Mouse (Mus musculus) forebrain, embryonic 14.5 days (tissue): ENCODE measurements around the gene Grm4. TPM values are rescaled to one million over a fixed set of nuclear protein-coding genes. Genes with fewer than 3 reads are reported as not detected.
A peak's percentile ranks its signal among the peaks of the same experiment; 100 is the strongest.

Source experiments
- ATAC-seq: fragments of 200-750 bp; cut with Nextera tagmentation; 2 replicates; pipeline ENCODE4 v1.8.0; 2017; ENCODE audit warnings: mild to moderate bottlenecking, moderate library complexity
- DNase-seq: peaks from one replicate; pipeline ENCODE4 v3.0.0-alpha.2; 2015; ENCODE audit warnings: low spot score
- H3K27ac ChIP-seq: fragments of 300-500 bp; sonication (generic); 2 replicates; pipeline ENCODE4 v1.5.1; 2014; ENCODE audit warnings: low read depth, mild to moderate bottlenecking, control low read depth, low read length, moderate library complexity
- H3K27me3 ChIP-seq: fragments of 300-500 bp; sonication (generic); replicated peaks from 2 replicates; pipeline ENCODE4 v1.6.1; 2014; ENCODE audit warnings: low read length, control low read depth, mixed read lengths; ENCODE audit not compliant: control insufficient read depth, insufficient read depth
- H3K36me3 ChIP-seq: fragments of 300-500 bp; sonication (generic); 2 replicates; pipeline ENCODE4 v1.6.1; 2014; ENCODE audit warnings: low read length, control low read depth; ENCODE audit not compliant: control insufficient read depth, insufficient read depth
- H3K4me1 ChIP-seq: fragments of 300-500 bp; sonication (generic); 2 replicates; pipeline ENCODE4 v1.6.1; 2014; ENCODE audit warnings: antibody characterized with exemption, low read length, control low read depth; ENCODE audit not compliant: control insufficient read depth, insufficient read depth
- H3K4me2 ChIP-seq: fragments of 300-500 bp; sonication (generic); 2 replicates; pipeline ENCODE4 v1.6.1; 2014; ENCODE audit warnings: mild to moderate bottlenecking, control low read depth, low read length
- H3K4me3 ChIP-seq: fragments of 300-500 bp; sonication (generic); 2 replicates; pipeline ENCODE4 v1.5.1; 2014; ENCODE audit warnings: low read depth, low read length, control low read depth
- H3K9ac ChIP-seq: fragments of 300-500 bp; sonication (generic); 2 replicates; pipeline ENCODE4 v1.6.1; 2014; ENCODE audit warnings: mild to moderate bottlenecking, low read length, control low read depth, moderate library complexity
- H3K9me3 ChIP-seq: fragments of 300-500 bp; sonication (generic); replicated peaks from 2 replicates; pipeline ENCODE4 v1.6.1; 2016; ENCODE audit warnings: low read length, control low read depth, mixed read lengths; ENCODE audit not compliant: control insufficient read depth
- WGBS: fragments of 180-500 bp; shearing (Covaris S2); extraction: QIAGEN DNeasy Blood & Tissue Kit; methylation state at CpG from one replicate; pipeline ENCODE4 v1.1.7; 2014; 5-methylcytosine and 5-hydroxymethylcytosine counted together
- polyA plus RNA-seq: library from polyadenylated mRNA; unstranded; fragments of >200 nt; fragmentation: Nextera tagmentation; extraction: Ambion mirVana; gene quantifications from 2 replicates; pipeline ENCODE4 v1.2.1, GENCODE M21; 2014

The Grm4 gene
- polyA plus RNA-seq, 1 experiment from 2014 or later = 2.0 TPM

DNA sequence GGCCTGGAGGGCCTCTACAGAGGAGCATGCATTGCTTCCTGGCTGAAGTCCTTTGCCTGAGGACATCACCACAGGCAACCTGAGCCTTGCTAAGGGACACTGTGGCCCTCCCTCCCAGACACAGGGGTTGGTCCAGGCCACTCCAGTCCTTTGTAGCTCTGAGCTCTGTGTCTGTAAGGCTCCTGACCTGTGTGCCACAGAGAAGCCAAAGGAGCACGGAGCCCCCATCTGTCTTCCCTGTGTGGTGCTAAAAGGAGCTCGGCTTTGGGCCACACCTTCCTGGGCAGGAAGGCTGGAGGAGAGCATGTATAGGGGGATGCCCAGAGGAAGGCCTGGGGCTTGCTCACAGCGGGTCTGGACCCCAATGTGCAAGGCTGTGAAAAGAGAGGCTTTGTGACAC lies 20.8 kb upstream of the Grm4 start:
- Histone ChIP-seq H3K27me3 (no peaks in the 10 kb centered on the region), H3K36me3 (no peaks in the 10 kb centered on the region), H3K4me2 (no peak overlapping the region), H3K27ac (no peak overlapping the region), H3K4me1 (no peaks in the 10 kb centered on the region), H3K9me3 (no peaks in the 10 kb centered on the region), H3K9ac (no peak overlapping the region), H3K4me3 (no peak overlapping the region)
- 78% methylated on average over 3 of the region's 3 CpGs for WGBS
- ATAC-seq = no peak
- DNase-seq = no peak

DNA sequence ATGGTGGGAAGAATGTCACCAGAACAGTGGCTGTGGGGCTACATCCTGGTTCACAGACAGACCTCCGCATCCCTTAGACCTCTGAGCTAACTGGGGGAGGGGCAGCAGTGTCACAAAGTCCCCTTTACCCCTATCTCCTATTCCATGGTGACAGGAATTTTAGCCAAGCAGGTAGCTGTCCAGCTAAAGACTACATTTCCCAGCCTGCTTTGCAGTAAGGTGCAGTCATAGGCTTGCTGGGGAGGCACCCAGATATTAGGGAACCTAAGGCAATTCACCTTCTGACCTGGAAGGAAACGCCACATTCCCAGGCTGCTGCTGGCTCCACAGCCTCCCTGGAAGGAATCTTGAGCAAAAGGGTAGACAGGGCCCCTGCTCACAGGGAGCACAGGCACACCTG lies 20.1 kb upstream of the Grm4 start:
- no peak overlapping the region for H3K4me3 ChIP-seq
- no peaks in the 10 kb centered on the region for H3K9me3 ChIP-seq
- no peaks in the 10 kb centered on the region for H3K27me3 ChIP-seq
- H3K36me3 ChIP-seq = no peaks in the 10 kb centered on the region
- no peaks in the 10 kb centered on the region for H3K4me1 ChIP-seq
- H3K4me2 ChIP-seq = no peak overlapping the region
- 78% methylated on average over 2 of the region's 2 CpGs for WGBS
- no peak overlapping the region for H3K9ac ChIP-seq
- H3K27ac ChIP-seq = no peak overlapping the region
- ATAC-seq (no peak), DNase-seq (no peak)

DNA sequence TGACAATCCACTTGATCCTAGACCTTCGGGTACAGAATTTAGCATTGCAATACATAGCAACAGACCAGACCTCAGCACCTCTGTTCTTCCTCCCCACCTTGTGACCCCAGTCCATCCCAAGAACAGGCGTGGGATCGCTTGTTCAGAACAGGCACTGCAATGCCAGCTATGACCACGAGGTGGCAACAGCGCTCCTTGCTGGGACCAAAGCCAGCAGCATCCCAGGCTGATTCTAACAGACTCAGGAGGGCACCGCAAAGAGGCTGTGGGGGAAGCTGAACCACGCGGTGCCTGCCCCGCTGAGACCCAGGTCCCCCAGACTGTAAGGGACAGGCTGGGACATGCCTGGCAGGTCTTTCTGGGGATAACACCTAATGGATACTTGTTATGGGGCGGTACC lies 13.5 kb upstream of the Grm4 start:
- Histone ChIP-seq H3K4me3 (no peak overlapping the region), H3K36me3 (no peaks in the 10 kb centered on the region), H3K27me3 (no peaks in the 10 kb centered on the region), H3K9me3 (no peaks in the 10 kb centered on the region), H3K27ac (no peak overlapping the region), H3K4me1 (no peaks in the 10 kb centered on the region), H3K4me2 (no peak overlapping the region), H3K9ac (no peak overlapping the region)
- WGBS = 4% methylated on average over 10 of the region's 10 CpGs
- DNase-seq = peak; percentile 90
- peak; percentile 74 for ATAC-seq

DNA sequence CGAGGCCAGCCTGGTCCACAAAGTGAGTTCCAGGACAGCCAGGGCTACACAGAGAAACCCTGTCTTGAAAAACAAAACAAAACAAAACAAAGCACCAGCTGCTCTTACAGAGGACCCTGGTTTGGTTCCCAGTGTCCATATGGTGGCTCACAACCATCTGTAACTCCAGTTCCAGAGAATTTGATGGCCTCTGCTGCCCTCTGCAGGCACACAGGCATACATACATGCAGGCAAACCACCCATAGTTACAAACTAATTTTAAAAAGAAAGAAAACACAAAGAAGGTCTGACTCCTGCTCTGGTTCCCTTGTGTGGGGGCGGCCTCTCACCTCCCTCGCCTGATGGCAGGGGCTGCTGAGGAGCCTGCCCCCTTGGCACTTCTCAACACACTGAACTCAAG lies 12.2 kb upstream of the Grm4 start:
- H3K4me1 ChIP-seq = no peaks in the 10 kb centered on the region
- no peaks in the 10 kb centered on the region for H3K9me3 ChIP-seq
- WGBS = 91% methylated on average over 3 of the region's 3 CpGs
- H3K4me2 ChIP-seq = no peak overlapping the region
- no peak overlapping the region for H3K4me3 ChIP-seq
- H3K36me3 ChIP-seq = no peaks in the 10 kb centered on the region
- ATAC-seq (no peak), DNase-seq (no peak)
- H3K27ac ChIP-seq = no peak overlapping the region
- no peaks in the 10 kb centered on the region for H3K27me3 ChIP-seq
- no peak overlapping the region for H3K9ac ChIP-seq

DNA sequence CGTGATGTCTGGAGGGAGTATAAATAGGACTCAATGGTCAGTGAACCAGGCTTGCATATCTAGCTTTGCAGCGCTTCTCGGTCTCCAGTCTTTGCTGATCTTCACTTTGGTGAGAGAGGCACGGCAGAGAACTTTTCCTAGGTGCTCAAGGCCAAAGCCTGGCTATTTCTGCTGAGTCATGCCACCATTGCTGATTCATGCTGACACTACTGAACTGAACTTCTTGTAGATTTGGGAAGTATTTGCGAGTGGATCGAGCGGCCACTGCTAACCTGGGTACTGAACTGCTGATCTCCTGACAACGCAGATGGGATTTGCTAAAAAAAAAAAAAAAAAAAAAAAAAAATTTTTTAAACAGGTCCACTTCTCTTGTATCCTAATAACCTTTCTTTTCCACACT lies 10.9 kb upstream of the Grm4 start:
- DNase-seq = no peak
- no peak overlapping the region for H3K9ac ChIP-seq
- no peaks in the 10 kb centered on the region for H3K4me1 ChIP-seq
- H3K27ac ChIP-seq = no peak overlapping the region
- no peaks in the 10 kb centered on the region for H3K36me3 ChIP-seq
- no peaks in the 10 kb centered on the region for H3K27me3 ChIP-seq
- no peak overlapping the region for H3K4me2 ChIP-seq
- no peaks in the 10 kb centered on the region for H3K9me3 ChIP-seq
- 88% methylated on average over 8 of the region's 8 CpGs for WGBS
- ATAC-seq = no peak
- no peak overlapping the region for H3K4me3 ChIP-seq

DNA sequence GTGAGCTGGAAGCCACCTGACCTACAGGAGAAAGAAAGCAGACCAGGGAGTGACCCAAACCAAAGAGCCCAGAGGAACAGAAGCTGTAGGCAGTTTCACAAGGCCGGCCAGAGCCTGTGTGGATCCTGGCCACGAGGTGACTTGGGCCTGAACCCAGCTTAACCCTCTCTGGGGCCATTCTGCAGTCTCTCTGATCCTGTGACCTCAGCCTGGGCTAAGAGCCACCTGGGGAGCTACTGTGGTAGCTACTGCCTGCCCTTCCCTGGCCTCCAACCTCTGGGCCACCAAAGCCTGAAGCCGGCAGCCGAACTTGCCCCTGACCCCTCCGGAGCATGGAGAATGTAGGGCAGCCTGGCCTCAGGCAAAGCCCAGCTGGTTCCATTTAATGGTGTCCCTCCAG lies 7.6 kb upstream of the Grm4 start:
- H3K27ac ChIP-seq = no peak overlapping the region
- no peak overlapping the region for H3K9ac ChIP-seq
- no peaks in the 10 kb centered on the region for H3K27me3 ChIP-seq
- WGBS = 96% methylated on average over 5 of the region's 5 CpGs
- H3K4me1 ChIP-seq = no peaks in the 10 kb centered on the region
- DNase-seq (no peak), ATAC-seq (no peak)
- H3K4me2 ChIP-seq = no peak overlapping the region
- H3K36me3 ChIP-seq = no peaks in the 10 kb centered on the region
- H3K4me3 ChIP-seq = no peak overlapping the region
- no peaks in the 10 kb centered on the region for H3K9me3 ChIP-seq

DNA sequence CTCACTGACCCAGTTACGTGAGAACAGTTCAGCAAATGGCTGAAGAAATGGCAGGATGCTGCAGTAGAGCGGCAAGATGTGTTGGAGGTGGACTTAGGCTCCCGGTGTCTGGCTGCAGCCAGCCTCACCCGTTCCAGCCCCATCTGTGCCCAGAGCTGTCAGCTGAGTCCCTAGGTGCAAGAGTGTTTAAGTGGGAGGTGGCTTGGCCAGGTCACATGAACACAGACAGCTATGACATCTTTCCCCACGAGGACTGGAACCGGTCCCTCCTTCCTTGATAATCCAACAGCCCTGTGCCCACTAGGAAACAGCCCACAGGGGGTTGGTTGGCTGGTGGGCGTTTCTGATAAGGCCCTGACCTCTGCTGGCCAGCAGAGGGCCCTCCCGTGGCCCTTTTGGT lies 6.8 kb upstream of the Grm4 start:
- H3K4me3 ChIP-seq = no peak overlapping the region
- 56% methylated on average over 8 of the region's 8 CpGs for WGBS
- H3K4me1 ChIP-seq = no peaks in the 10 kb centered on the region
- H3K9me3 ChIP-seq = no peaks in the 10 kb centered on the region
- H3K27ac ChIP-seq = no peak overlapping the region
- H3K27me3 ChIP-seq = no peaks in the 10 kb centered on the region
- DNase-seq (no peak), ATAC-seq (no peak)
- no peak overlapping the region for H3K4me2 ChIP-seq
- no peaks in the 10 kb centered on the region for H3K36me3 ChIP-seq
- H3K9ac ChIP-seq = no peak overlapping the region

DNA sequence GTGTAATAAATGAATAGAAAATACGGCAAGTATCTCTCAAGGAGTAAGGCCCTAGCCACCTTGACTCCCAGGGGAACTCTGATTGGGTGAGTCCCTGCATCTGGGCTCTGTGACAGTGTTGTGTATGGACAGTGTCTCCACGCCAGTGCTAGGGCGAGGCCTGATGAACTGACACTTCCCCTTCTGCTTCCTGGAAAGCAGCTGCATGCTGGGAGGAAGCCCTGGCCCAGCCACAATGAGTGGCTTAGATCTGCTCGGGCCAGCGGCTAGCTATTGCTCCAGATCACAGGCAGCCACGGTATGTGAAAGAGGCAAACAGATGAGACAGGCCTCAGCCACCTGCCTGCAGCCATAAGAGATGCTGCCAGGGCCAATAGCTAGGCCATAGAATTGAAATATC lies 6.0 kb upstream of the Grm4 start:
- no peak overlapping the region for H3K4me3 ChIP-seq
- H3K4me2 ChIP-seq = no peak overlapping the region
- DNase-seq (no peak), ATAC-seq (no peak)
- H3K27ac ChIP-seq = no peak overlapping the region
- no peaks in the 10 kb centered on the region for H3K27me3 ChIP-seq
- H3K9me3 ChIP-seq = no peaks in the 10 kb centered on the region
- H3K36me3 ChIP-seq = no peaks in the 10 kb centered on the region
- no peaks in the 10 kb centered on the region for H3K4me1 ChIP-seq
- no peak overlapping the region for H3K9ac ChIP-seq
- WGBS = 87% methylated on average over 6 of the region's 6 CpGs

DNA sequence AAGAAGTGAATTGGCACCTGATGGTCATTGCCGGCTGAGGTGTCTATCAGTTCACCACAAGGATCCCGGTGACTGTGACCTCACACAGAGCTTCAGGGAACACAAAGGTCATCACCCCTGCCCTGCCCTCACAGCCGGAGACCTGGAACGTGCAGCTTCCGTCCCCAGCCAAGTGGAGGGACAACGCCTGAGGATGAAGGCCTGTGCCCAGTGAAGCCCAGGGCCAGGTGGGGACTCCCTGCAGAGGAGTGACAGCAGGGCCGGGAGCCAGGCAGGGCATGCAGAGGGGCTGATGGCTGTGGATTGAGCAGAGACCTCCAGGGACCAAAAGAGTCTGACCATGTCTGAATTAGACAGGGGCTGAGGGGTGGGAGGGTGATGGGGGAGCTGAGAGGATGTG lies 1.9 kb upstream of the Grm4 start:
- H3K4me1 ChIP-seq = 0 out of 2 replicates have a peak, but pooled peaks cover 3% of the 10 kb centered on the region
- no peaks in the 10 kb centered on the region for H3K9me3 ChIP-seq
- H3K4me3 ChIP-seq = no peak overlapping the region
- no peaks in the 10 kb centered on the region for H3K36me3 ChIP-seq
- H3K9ac ChIP-seq = no peak overlapping the region
- no peak overlapping the region for H3K27ac ChIP-seq
- 68% methylated on average over 7 of the region's 7 CpGs for WGBS
- no peak for DNase-seq
- H3K4me2 ChIP-seq = no peak overlapping the region
- ATAC-seq = no peak
- H3K27me3 ChIP-seq = peaks cover 17% of the 10 kb centered on the region
